Mouse (Mus musculus) liver, embryonic 14.5 days (tissue): Measurements from ENCODE around the gene Nsmf.

Experiments used
- CTCF ChIP-seq: IDR thresholded peaks from 2 replicates; pipeline ENCODE4 v1.5.1; 2016; ENCODE audit warnings: antibody characterized with exemption, low read depth, control low read depth
- EP300 ChIP-seq: IDR thresholded peaks from 2 replicates; pipeline ENCODE4 v1.6.1; 2016; ENCODE audit warnings: antibody characterized with exemption, low read depth

GRCm38 (mm10) chr2:25050921-25051320 is 3.2 kb upstream of the Nsmf start:
- no peak for TF ChIP-seq EP300
- no peak for TF ChIP-seq CTCF
